13 mouse cellular contexts compared by ENCODE assay signal in the genomic region with DNA sequence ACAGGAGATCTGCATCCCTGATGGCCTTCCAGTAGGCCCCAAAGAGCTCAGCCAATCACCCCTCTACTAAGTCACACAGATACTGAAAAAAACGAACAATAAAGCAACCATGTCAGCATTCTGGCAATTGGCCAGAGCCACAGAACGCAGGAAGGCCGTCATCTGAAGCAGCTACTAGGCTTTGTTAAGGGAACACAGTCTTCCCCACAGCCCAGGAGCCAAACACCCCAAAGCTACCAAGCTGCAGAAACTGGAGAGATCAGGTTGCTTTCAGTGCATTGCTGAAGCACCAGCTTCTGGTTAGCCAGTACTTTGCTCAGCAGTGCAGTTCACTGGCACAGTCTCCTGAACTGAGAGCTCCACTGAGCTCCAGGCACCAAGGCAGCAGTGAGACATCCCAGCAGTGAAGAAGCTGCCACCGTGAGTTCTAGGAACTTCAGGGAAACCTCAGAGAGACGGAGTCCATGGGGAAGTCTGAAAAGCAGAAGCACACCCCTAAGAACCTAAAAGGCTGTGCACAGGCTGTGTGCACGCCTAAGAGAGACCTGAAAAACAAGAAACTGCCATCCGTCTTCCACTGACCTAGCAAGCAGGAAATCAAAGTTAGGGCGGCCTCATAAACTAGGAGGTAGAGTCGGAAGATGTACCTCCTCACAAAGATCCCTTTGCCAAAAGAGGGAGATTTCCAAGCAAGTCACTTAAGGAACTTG. TPM values are rescaled to one million over a fixed set of nuclear protein-coding genes. Genes with fewer than 3 reads are reported as not detected.
DNase-seq lines count a peak whose midpoint lies in the region; ATAC-seq lines count a peak whose summit lies in the region.
"Had no signal": no experiment of that assay in that cellular context is flagged by ENCODE, and none has a peak within 500 bp of the region (broad histone marks: within the 10 kb centered on the region; RNA-seq: fewer than 3 reads in every experiment).

No protein-coding gene starts in this region.

- no peaks in the 10 kb centered on the region for H3K9me3 ChIP-seq in hindbrain, embryonic 13.5 days
- no peaks in the 10 kb centered on the region for H3K9me3 ChIP-seq in hindbrain, embryonic 11.5 days (ENCODE audit: control insufficient read depth, low read length)
- H3K9me3 ChIP-seq: G1E; limb, embryonic 15.5 days had no signal

- no peaks in the 10 kb centered on the region for H3K4me1 ChIP-seq in hindbrain, embryonic 13.5 days (replicated peaks)
- H3K4me1 ChIP-seq in hindbrain, embryonic 11.5 days (replicated peaks; ENCODE audit: control insufficient read depth, insufficient read depth, low read length) = no peaks in the 10 kb centered on the region
- H3K4me1 ChIP-seq: limb, embryonic 15.5 days had no signal

- no peak for ATAC-seq in hindbrain, embryonic 13.5 days (ENCODE audit: low FRiP score)
- ATAC-seq in hindbrain, embryonic 11.5 days (ENCODE audit: low FRiP score) = no peak
- ATAC-seq: midbrain, embryonic 16.5 days had no signal

- H3K4me2 ChIP-seq in hindbrain, embryonic 13.5 days = no peak overlapping the region
- no peak overlapping the region for H3K4me2 ChIP-seq in hindbrain, embryonic 11.5 days (replicated peaks; ENCODE audit: low read depth, low read length)
- H3K4me2 ChIP-seq: limb, embryonic 15.5 days had no signal

- H3K27ac ChIP-seq in hindbrain, embryonic 13.5 days = peak overlapping the region; percentile 44
- H3K27ac ChIP-seq in hindbrain, embryonic 11.5 days (ENCODE audit: low read depth, low read length) = no peak overlapping the region
- H3K27ac ChIP-seq: limb, embryonic 15.5 days had no signal

- no peak for DNase-seq in hindbrain, embryonic 11.5 days (ENCODE audit: low spot score)
- DNase-seq in MEL-GATA-1-ER (ENCODE audit: extremely low read depth, low read depth) = peak; percentile 38
- DNase-seq in adrenal gland, postnatal 10 days = peak; percentile 51
- DNase-seq in kidney, postnatal 10 days = peak; percentile 50
- DNase-seq in spleen, postnatal 36 days (ENCODE audit: low spot score in 2 of 2) = no peak
- no peak for DNase-seq in thymus, postnatal 14 days
- no peak for DNase-seq in layer of hippocampus, adult 9-10 months (ENCODE audit: low spot score)
- DNase-seq: embryo, embryonic 11 days; right cerebral cortex, adult 18-20 months had no signal

- H3K9ac ChIP-seq in hindbrain, embryonic 13.5 days = 0 out of 2 replicates have a peak overlapping the region, but pooled peaks have one; percentile 29
- H3K9ac ChIP-seq in hindbrain, embryonic 11.5 days (ENCODE audit: low read depth, low read length) = no peak overlapping the region
- H3K9ac ChIP-seq: limb, embryonic 15.5 days had no signal

- WGBS in hindbrain, embryonic 13.5 days = 77% methylated on average over 9 of the region's 9 CpGs
- 92% methylated on average over 9 of the region's 9 CpGs for WGBS in hindbrain, embryonic 11.5 days

- H3K27me3 ChIP-seq in hindbrain, embryonic 13.5 days = no peaks in the 10 kb centered on the region
- H3K27me3 ChIP-seq in hindbrain, embryonic 11.5 days (ENCODE audit: control insufficient read depth, insufficient read depth, low read length) = no peaks in the 10 kb centered on the region
- H3K27me3 ChIP-seq: limb, embryonic 15.5 days had no signal

- peaks cover 66% of the 10 kb centered on the region for H3K36me3 ChIP-seq in hindbrain, embryonic 13.5 days
- H3K36me3 ChIP-seq in hindbrain, embryonic 11.5 days (ENCODE audit: control insufficient read depth, insufficient read depth, low read length) = 0 out of 2 replicates have a peak, but pooled peaks cover 3% of the 10 kb centered on the region

- H3K4me3 ChIP-seq in hindbrain, embryonic 13.5 days = no peak overlapping the region
- no peak overlapping the region for H3K4me3 ChIP-seq in hindbrain, embryonic 11.5 days (ENCODE audit: low read depth, low read length)
- H3K4me3 ChIP-seq: limb, embryonic 15.5 days had no signal

RNA-seq across cellular contexts. Expression of a gene that starts 21.9 kb away (rescaled TPM):
- polyA plus RNA-seq in hindbrain, embryonic 13.5 days (2015; fragmentation: Nextera tagmentation; extraction: Ambion mirVana) = 18.8 and 21.2 TPM in 2 replicates
- polyA plus RNA-seq in hindbrain, embryonic 11.5 days (2014; fragmentation: Nextera tagmentation; extraction: Ambion mirVana) = 29.3 and 31.2 TPM in 2 replicates
- total RNA-seq in adrenal gland, postnatal 10 days (2021) = 10 to 100 TPM; 34.2 to 37.4 TPM

RNA-seq across cellular contexts. Expression of a gene that starts 21.9 kb away (rescaled TPM):
- polyA plus RNA-seq in hindbrain, embryonic 13.5 days (2015; fragmentation: Nextera tagmentation; extraction: Ambion mirVana) = 28.5 and 32.2 TPM in 2 replicates
- polyA plus RNA-seq in hindbrain, embryonic 11.5 days (2014; fragmentation: Nextera tagmentation; extraction: Ambion mirVana) = 28.7 and 31.0 TPM in 2 replicates
- total RNA-seq in adrenal gland, postnatal 10 days (2021) = 10 to 100 TPM; 18.1 TPM

Comparison
In these comparisons a context has a peak if more than half of its experiments do, and no peak if none do; other contexts are left out.
1. DNase-seq: peak in MEL-GATA-1-ER (single experiment), adrenal gland, postnatal 10 days (single experiment) and kidney, postnatal 10 days (single experiment); none in hindbrain, embryonic 11.5 days (single experiment), spleen, postnatal 36 days (0 of 2), thymus, postnatal 14 days (single experiment) and layer of hippocampus, adult 9-10 months (single experiment).